Mouse (Mus musculus) liver, postnatal 0 days (tissue): ENCODE data around the gene Sds.
A peak's percentile ranks its signal among the peaks of the same experiment; 100 is the strongest.

Experiments
- CTCF ChIP-seq: sonication (generic); IDR thresholded peaks from 2 replicates; pipeline ENCODE4 v1.5.1; 2016; ENCODE audit warnings: antibody characterized with exemption, low read depth
- EP300 ChIP-seq: IDR thresholded peaks from 2 replicates; pipeline ENCODE4 v1.6.1; 2016; ENCODE audit warnings: antibody characterized with exemption, low read depth, mild to moderate bottlenecking

DNA sequence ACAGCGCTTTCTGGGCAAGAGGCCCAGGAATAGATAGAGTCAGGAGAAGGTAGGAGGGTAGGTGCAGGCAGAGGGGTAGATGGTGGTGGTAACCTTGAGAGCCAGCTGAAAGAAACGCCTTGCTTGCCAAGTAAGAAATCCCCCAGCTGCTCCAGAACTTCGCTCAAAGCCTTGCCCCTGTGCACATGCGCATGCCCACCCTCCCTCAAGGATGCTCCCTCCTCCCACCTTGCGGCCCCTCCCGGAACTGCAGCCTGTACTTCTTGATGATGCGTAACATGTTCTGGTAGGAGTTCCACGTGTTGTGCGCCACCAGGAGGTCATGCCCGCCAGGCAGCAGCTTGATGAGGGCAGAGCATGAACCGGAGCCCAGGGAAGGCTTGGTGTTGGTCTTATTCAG is 16.1 kb downstream of the Sds start:
- no peak for TF ChIP-seq EP300
- peak; percentile 58 for TF ChIP-seq CTCF
